Mouse (Mus musculus) megakaryocyte, embryonic 14.5 days (primary cell): Measurements from ENCODE around the gene Syt6. TPM values are rescaled to one million over a fixed set of nuclear protein-coding genes. Genes with fewer than 3 reads are reported as not detected.

Experiments
- H3K27me3 ChIP-seq: replicated peaks from 2 replicates; pipeline ENCODE3; 2012; ENCODE audit warnings: inconsistent platforms
- H3K36me3 ChIP-seq: replicated peaks from 2 replicates; pipeline ENCODE3; 2012; ENCODE audit warnings: low read length, inconsistent platforms, mixed read lengths
- H3K4me1 ChIP-seq: 2 replicates; pipeline ENCODE4 v1.6.1; 2012; ENCODE audit warnings: inconsistent platforms
- H3K4me3 ChIP-seq: replicated peaks from 2 replicates; pipeline ENCODE3; 2012; ENCODE audit warnings: moderate library complexity, mild to moderate bottlenecking, inconsistent platforms
- H3K9me3 ChIP-seq: 2 replicates; pipeline ENCODE4 v1.6.1; 2012; ENCODE audit warnings: inconsistent platforms
- FLI1 ChIP-seq: IDR thresholded peaks from 2 replicates; pipeline ENCODE4 v1.6.1; 2012; ENCODE audit warnings: low read length, inconsistent platforms, mixed read lengths
- GATA1 ChIP-seq: IDR thresholded peaks from 3 replicates; pipeline ENCODE4 v1.6.1; 2012; ENCODE audit warnings: mixed read lengths, low read length, inconsistent platforms, borderline replicate concordance
- polyA plus RNA-seq: library from polyadenylated mRNA; stranded (reverse); fragments of >175 nt; gene quantifications from 2 replicates; pipeline ENCODE4 v1.2.3, GENCODE M21; 2012; ENCODE audit warnings: low replicate concordance; ENCODE audit not compliant: insufficient read depth

The Syt6 gene
- polyA plus RNA-seq, 1 experiment: not detected

- peaks cover 42% of the 10 kb centered on the region for H3K27me3 ChIP-seq
- 0 out of 2 replicates have a peak, but pooled peaks cover 3% of the 10 kb centered on the region for H3K4me1 ChIP-seq
- TF ChIP-seq FLI1: no peak
- TF ChIP-seq GATA1: no peak
- H3K36me3 ChIP-seq: no peaks in the 10 kb centered on the region
- H3K9me3 ChIP-seq: no peaks in the 10 kb centered on the region
- H3K4me3 ChIP-seq: no peak overlapping the region
Observed at GRCm38 (mm10) chr3:103620101-103620500, 45.1 kb downstream of the Syt6 start.

DNA sequence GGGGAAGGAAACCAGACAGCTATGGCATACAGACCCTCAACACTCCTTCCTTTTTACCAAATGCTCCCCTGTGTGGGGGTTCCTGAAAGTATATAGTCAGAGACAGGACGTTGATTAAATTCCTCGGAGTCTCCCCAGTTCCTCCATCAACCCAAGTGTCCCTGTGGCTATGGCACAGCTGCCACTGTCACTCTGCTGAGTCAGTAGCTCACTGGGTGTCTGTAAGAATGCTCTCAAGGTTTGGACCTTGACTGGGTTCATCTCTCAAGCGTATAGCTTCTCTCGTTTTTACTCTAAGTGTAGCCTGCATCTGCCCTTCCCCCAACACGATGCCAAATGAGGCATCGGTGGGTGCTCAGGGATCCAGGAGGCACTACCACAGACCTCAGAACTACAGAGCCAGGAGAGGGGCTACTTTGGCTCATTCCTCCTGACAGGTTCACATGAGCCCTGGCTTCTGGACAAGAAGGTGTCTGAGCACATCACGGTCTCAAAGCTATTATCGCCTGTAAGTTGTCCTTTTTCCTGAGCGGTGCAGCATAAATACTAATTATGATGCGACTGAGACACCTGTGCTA is 49.0 kb downstream of the Syt6 start:
- Histone ChIP-seq H3K4me1 (0 out of 2 replicates have a peak, but pooled peaks cover 3% of the 10 kb centered on the region), H3K36me3 (no peaks in the 10 kb centered on the region), H3K4me3 (no peak overlapping the region), H3K9me3 (peaks cover 14% of the 10 kb centered on the region), H3K27me3 (peaks cover 32% of the 10 kb centered on the region)
- TF ChIP-seq FLI1 (no peak), GATA1 (no peak)

DNA sequence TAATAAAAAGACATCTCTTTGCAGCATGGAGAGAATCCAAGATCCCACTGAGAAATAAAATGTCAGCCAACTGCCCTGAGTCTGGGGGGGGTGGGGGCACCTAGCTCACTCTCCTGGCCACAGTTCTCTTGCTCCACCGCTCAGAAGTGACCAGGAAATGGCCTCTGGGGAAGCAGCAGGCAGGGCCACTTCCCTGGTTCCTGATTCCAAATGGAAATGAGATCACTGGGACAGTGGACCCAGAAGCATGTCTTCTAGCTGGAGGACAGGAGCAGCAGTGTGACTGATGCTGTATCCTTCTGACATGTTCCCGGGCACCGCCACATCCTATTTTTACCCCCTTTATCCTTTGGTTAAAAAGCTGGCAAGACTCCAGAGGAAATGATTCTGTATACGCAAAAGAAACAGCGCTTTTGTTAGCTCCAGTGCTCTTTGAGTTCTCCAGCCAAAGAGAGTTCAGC is 49.6 kb downstream of the Syt6 start:
- no peak for TF ChIP-seq GATA1
- TF ChIP-seq FLI1: no peak
- H3K4me1 ChIP-seq: 0 out of 2 replicates have a peak, but pooled peaks cover 3% of the 10 kb centered on the region
- H3K36me3 ChIP-seq: no peaks in the 10 kb centered on the region
- no peak overlapping the region for H3K4me3 ChIP-seq
- H3K27me3 ChIP-seq: peaks cover 30% of the 10 kb centered on the region
- peaks cover 14% of the 10 kb centered on the region for H3K9me3 ChIP-seq

GRCm38 (mm10) chr3:103625169-103625568 is 50.1 kb downstream of the Syt6 start:
- Histone ChIP-seq H3K9me3 (peaks cover 14% of the 10 kb centered on the region), H3K4me3 (no peak overlapping the region)
- no peak for TF ChIP-seq FLI1
- TF ChIP-seq GATA1: no peak

GRCm38 (mm10) chr3:103626481-103626880 is 51.5 kb downstream of the Syt6 start:
- H3K4me1 ChIP-seq: 0 out of 2 replicates have a peak, but pooled peaks cover 3% of the 10 kb centered on the region
- H3K27me3 ChIP-seq: peaks cover 24% of the 10 kb centered on the region
- peaks cover 14% of the 10 kb centered on the region for H3K9me3 ChIP-seq
- H3K36me3 ChIP-seq: no peaks in the 10 kb centered on the region
- no peak overlapping the region for H3K4me3 ChIP-seq
- TF ChIP-seq GATA1: no peak
- no peak for TF ChIP-seq FLI1

More at GRCm38 (mm10) chr3:103625169-103625568, 50.1 kb downstream of the Syt6 start:
- 0 out of 2 replicates have a peak, but pooled peaks cover 3% of the 10 kb centered on the region for H3K4me1 ChIP-seq
- H3K36me3 ChIP-seq: no peaks in the 10 kb centered on the region
- peaks cover 27% of the 10 kb centered on the region for H3K27me3 ChIP-seq

GRCm38 (mm10) chr3:103627661-103628060 is 52.6 kb downstream of the Syt6 start:
- H3K9me3 ChIP-seq: peaks cover 14% of the 10 kb centered on the region

DNA sequence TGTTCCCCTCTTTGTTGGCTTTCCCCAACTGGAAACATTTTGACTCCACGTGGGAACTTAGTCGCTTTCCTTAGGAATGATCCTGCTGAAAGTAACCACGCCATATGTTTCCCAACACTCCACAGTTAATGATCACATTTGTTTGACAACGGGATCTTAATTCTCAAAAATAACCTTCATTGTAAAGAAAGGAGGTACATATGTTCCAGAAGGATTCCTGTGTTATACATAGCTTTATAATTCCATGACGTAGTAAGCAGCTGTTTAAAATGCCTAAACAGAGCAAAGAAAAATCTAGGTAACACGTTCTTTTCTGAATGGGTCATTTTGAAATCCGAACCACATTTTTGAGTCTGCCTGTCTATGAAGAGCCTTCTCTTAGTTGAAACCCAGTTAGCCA is 58.1 kb downstream of the Syt6 start:
- no peaks in the 10 kb centered on the region for H3K9me3 ChIP-seq
- peaks cover 7% of the 10 kb centered on the region; the same call in 1 of the 2 replicates for H3K4me1 ChIP-seq
- no peak overlapping the region for H3K4me3 ChIP-seq
- no peaks in the 10 kb centered on the region for H3K36me3 ChIP-seq
- TF ChIP-seq GATA1 (no peak), FLI1 (no peak)
- peaks cover 20% of the 10 kb centered on the region for H3K27me3 ChIP-seq

More at GRCm38 (mm10) chr3:103627661-103628060, 52.6 kb downstream of the Syt6 start:
- Histone ChIP-seq H3K4me3 (no peak overlapping the region), H3K36me3 (no peaks in the 10 kb centered on the region), H3K27me3 (peaks cover 25% of the 10 kb centered on the region), H3K4me1 (0 out of 2 replicates have a peak, but pooled peaks cover 3% of the 10 kb centered on the region)
- TF ChIP-seq FLI1 (no peak), GATA1 (no peak)

GRCm38 (mm10) chr3:103633831-103634230 is 58.8 kb downstream of the Syt6 start:
- H3K9me3 ChIP-seq: no peaks in the 10 kb centered on the region
- peaks cover 7% of the 10 kb centered on the region; the same call in 1 of the 2 replicates for H3K4me1 ChIP-seq
- peaks cover 20% of the 10 kb centered on the region for H3K27me3 ChIP-seq
- H3K36me3 ChIP-seq: no peaks in the 10 kb centered on the region
- no peak overlapping the region for H3K4me3 ChIP-seq
- no peak for TF ChIP-seq FLI1
- no peak for TF ChIP-seq GATA1

DNA sequence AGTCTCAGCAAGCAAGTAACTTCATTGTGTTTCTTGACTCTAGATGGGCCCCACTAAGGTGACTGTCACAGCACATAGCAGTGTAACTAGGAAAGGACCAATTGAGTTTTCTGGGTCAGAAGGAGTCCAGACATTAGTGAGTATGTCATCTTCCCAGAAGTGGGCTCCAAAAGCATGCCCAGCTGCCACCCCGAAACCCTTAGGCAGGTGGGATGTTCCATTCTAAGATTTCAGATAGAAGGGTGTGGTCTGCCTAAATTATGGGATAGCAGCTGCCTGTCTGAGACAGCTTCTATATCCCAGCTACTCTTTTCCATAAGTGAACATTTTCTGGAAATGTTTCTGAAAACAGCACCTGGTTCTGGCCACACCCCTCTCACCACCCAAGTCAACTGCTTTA is 59.2 kb downstream of the Syt6 start:
- H3K36me3 ChIP-seq: no peaks in the 10 kb centered on the region
- no peak overlapping the region for H3K4me3 ChIP-seq
- peaks cover 7% of the 10 kb centered on the region; the same call in 1 of the 2 replicates for H3K4me1 ChIP-seq
- H3K27me3 ChIP-seq: peaks cover 24% of the 10 kb centered on the region
- H3K9me3 ChIP-seq: no peaks in the 10 kb centered on the region
- TF ChIP-seq GATA1: no peak
- no peak for TF ChIP-seq FLI1

GRCm38 (mm10) chr3:103637641-103638040 is 62.6 kb downstream of the Syt6 start:
- no peaks in the 10 kb centered on the region for H3K36me3 ChIP-seq
- peaks cover 7% of the 10 kb centered on the region; the same call in 1 of the 2 replicates for H3K4me1 ChIP-seq
- no peak overlapping the region for H3K4me3 ChIP-seq

More at GRCm38 (mm10) chr3:103637641-103638040, 62.6 kb downstream of the Syt6 start:
- Histone ChIP-seq H3K9me3 (no peaks in the 10 kb centered on the region), H3K27me3 (peaks cover 17% of the 10 kb centered on the region)
- TF ChIP-seq FLI1 (no peak), GATA1 (no peak)
